Mouse (Mus musculus) neural tube, embryonic 15.5 days (tissue): Measurements from ENCODE around the gene Gna11. TPM values are rescaled to one million over a fixed set of nuclear protein-coding genes. Genes with fewer than 3 reads are reported as not detected.
A peak's percentile ranks its signal among the peaks of the same experiment; 100 is the strongest.

Experiments
- ATAC-seq: fragments of 200-750 bp; cut with Nextera tagmentation; 2 replicates; pipeline ENCODE4 v1.8.0; 2017; ENCODE audit warnings: mild to moderate bottlenecking, moderate TSS enrichment, moderate library complexity; ENCODE audit not compliant: low FRiP score
- H3K27ac ChIP-seq: fragments of 300-500 bp; sonication (generic); replicated peaks from 2 replicates; pipeline ENCODE4 v1.5.1; 2015; ENCODE audit warnings: mild to moderate bottlenecking, inconsistent platforms
- H3K27me3 ChIP-seq: fragments of 300-500 bp; sonication (generic); replicated peaks from 2 replicates; pipeline ENCODE4 v1.6.1; 2015; ENCODE audit warnings: inconsistent platforms
- H3K36me3 ChIP-seq: fragments of 300-500 bp; sonication (generic); 2 replicates; pipeline ENCODE4 v1.6.1; 2015; ENCODE audit warnings: inconsistent platforms
- H3K4me1 ChIP-seq: fragments of 300-500 bp; sonication (generic); 2 replicates; pipeline ENCODE4 v1.6.1; 2015; ENCODE audit warnings: inconsistent platforms
- H3K4me2 ChIP-seq: fragments of 300-500 bp; sonication (generic); 2 replicates; pipeline ENCODE4 v1.6.1; 2015; ENCODE audit warnings: inconsistent platforms, mild to moderate bottlenecking, moderate library complexity
- H3K4me3 ChIP-seq: fragments of 300-500 bp; sonication (generic); replicated peaks from 2 replicates; pipeline ENCODE4 v1.5.1; 2015; ENCODE audit warnings: mild to moderate bottlenecking, inconsistent platforms
- H3K9ac ChIP-seq: fragments of 300-500 bp; sonication (generic); replicated peaks from 2 replicates; pipeline ENCODE4 v1.6.1; 2015; ENCODE audit warnings: mild to moderate bottlenecking, inconsistent platforms
- H3K9me3 ChIP-seq: fragments of 300-500 bp; sonication (generic); replicated peaks from 2 replicates; pipeline ENCODE4 v1.6.1; 2016; ENCODE audit warnings: inconsistent platforms
- WGBS: fragments of 180-500 bp; shearing (Covaris S2); methylation state at CpG from one replicate; pipeline ENCODE4 v1.1.7; 2015; ENCODE audit warnings: mixed read lengths; 5-methylcytosine and 5-hydroxymethylcytosine counted together
- polyA plus RNA-seq: library from polyadenylated mRNA; unstranded; fragments of >200 nt; fragmentation: Nextera tagmentation; extraction: Ambion mirVana; gene quantifications from 2 replicates; pipeline ENCODE4 v1.2.1, GENCODE M21; 2015

The Gna11 gene
- polyA plus RNA-seq, 1 experiment from 2014 or later, result 91.1 TPM

- Histone ChIP-seq H3K27ac (no peak overlapping the region), H3K4me1 (peaks cover 38% of the 10 kb centered on the region), H3K4me3 (no peak overlapping the region), H3K36me3 (no peaks in the 10 kb centered on the region), H3K9me3 (no peaks in the 10 kb centered on the region), H3K9ac (no peak overlapping the region), H3K4me2 (no peak overlapping the region), H3K27me3 (peaks cover 6% of the 10 kb centered on the region; the same call in 1 of the 2 replicates)
- 87% methylated on average over 38 of the region's 38 CpGs for WGBS
- ATAC-seq, result no peak
Observed at GRCm38 (mm10) chr10:81498316-81499249, 46.4 kb downstream of the Gna11 start.

- WGBS, result 83% methylated on average over 17 of the region's 17 CpGs
- Histone ChIP-seq H3K4me1 (peaks cover 34% of the 10 kb centered on the region), H3K27me3 (no peaks in the 10 kb centered on the region), H3K4me2 (peak overlapping the region; percentile 97), H3K36me3 (peaks cover 7% of the 10 kb centered on the region), H3K9ac (peak overlapping the region; percentile 56), H3K9me3 (no peaks in the 10 kb centered on the region), H3K4me3 (peak overlapping the region; percentile 74), H3K27ac (peak overlapping the region; percentile 87; the same call in 1 of the 2 replicates)
- ATAC-seq, result no peak
Observed at GRCm38 (mm10) chr10:81497401-81498270, 47.4 kb downstream of the Gna11 start.

GRCm38 (mm10) chr10:81496969-81497368, 48.0 kb downstream of the Gna11 start:
- WGBS, result 34% methylated on average over 4 of the region's 4 CpGs
- ATAC-seq, result no peak
- no peaks in the 10 kb centered on the region for H3K27me3 ChIP-seq

GRCm38 (mm10) chr10:81496264-81496901, 48.6 kb downstream of the Gna11 start, which contains the start of gene Ncln:
Gene Ncln, minus strand, starts transcription at chr10:81496392.
- Histone ChIP-seq H3K27me3 (no peaks in the 10 kb centered on the region), H3K36me3 (peaks cover 20% of the 10 kb centered on the region), H3K4me1 (peaks cover 30% of the 10 kb centered on the region), H3K4me3 (peak within 1 kb of the TSS; percentile 74), H3K4me2 (peak within 1 kb of the TSS; percentile 97), H3K9me3 (no peaks in the 10 kb centered on the region), H3K27ac (peak within 1 kb of the TSS; percentile 87), H3K9ac (peak within 1 kb of the TSS; percentile 84)
- WGBS, result 0% methylated on average over 37 of the region's 45 CpGs
- ATAC-seq, result peak; percentile 96

More at GRCm38 (mm10) chr10:81496969-81497368, 48.0 kb downstream of the Gna11 start:
- Histone ChIP-seq H3K9ac (peak overlapping the region; percentile 56), H3K4me2 (peak overlapping the region; percentile 97), H3K4me1 (peaks cover 30% of the 10 kb centered on the region), H3K9me3 (no peaks in the 10 kb centered on the region), H3K4me3 (peak overlapping the region; percentile 74), H3K36me3 (peaks cover 14% of the 10 kb centered on the region), H3K27ac (peak overlapping the region; percentile 87)

- Histone ChIP-seq H3K4me2 (peak overlapping the region; percentile 97), H3K4me1 (peaks cover 30% of the 10 kb centered on the region), H3K27me3 (no peaks in the 10 kb centered on the region), H3K27ac (peak overlapping the region; percentile 87), H3K9me3 (no peaks in the 10 kb centered on the region), H3K4me3 (peak overlapping the region; percentile 74), H3K9ac (peak overlapping the region; percentile 84), H3K36me3 (peaks cover 26% of the 10 kb centered on the region)
- ATAC-seq, result peak; percentile 22
- WGBS, result 2% methylated on average over 41 of the region's 41 CpGs
Observed at GRCm38 (mm10) chr10:81495616-81496263, 49.2 kb downstream of the Gna11 start.

- H3K9ac ChIP-seq, result peak overlapping the region; percentile 84
- H3K27me3 ChIP-seq, result no peaks in the 10 kb centered on the region
- H3K4me1 ChIP-seq, result peaks cover 30% of the 10 kb centered on the region
- 79% methylated on average over 6 of the region's 6 CpGs for WGBS
- H3K36me3 ChIP-seq, result peaks cover 32% of the 10 kb centered on the region
- ATAC-seq, result no peak
- H3K4me3 ChIP-seq, result peak overlapping the region; percentile 74
- H3K27ac ChIP-seq, result no peak overlapping the region
- peak overlapping the region; percentile 97 for H3K4me2 ChIP-seq
- H3K9me3 ChIP-seq, result no peaks in the 10 kb centered on the region
Observed at GRCm38 (mm10) chr10:81495151-81495550, 49.8 kb downstream of the Gna11 start.

GRCm38 (mm10) chr10:81494260-81495041, 50.5 kb downstream of the Gna11 start:
- 84% methylated on average over 11 of the region's 11 CpGs for WGBS
- Histone ChIP-seq H3K27me3 (no peaks in the 10 kb centered on the region), H3K36me3 (peaks cover 39% of the 10 kb centered on the region), H3K9ac (peak overlapping the region; percentile 84), H3K9me3 (no peaks in the 10 kb centered on the region), H3K27ac (no peak overlapping the region), H3K4me1 (peaks cover 30% of the 10 kb centered on the region), H3K4me3 (peak overlapping the region; percentile 74), H3K4me2 (peak overlapping the region; percentile 97)
- no peak for ATAC-seq

- Histone ChIP-seq H3K27ac (no peak overlapping the region), H3K4me1 (peaks cover 30% of the 10 kb centered on the region), H3K4me2 (peak overlapping the region; percentile 97; the same call in 1 of the 2 replicates), H3K9ac (no peak overlapping the region), H3K9me3 (no peaks in the 10 kb centered on the region), H3K27me3 (no peaks in the 10 kb centered on the region), H3K4me3 (no peak overlapping the region), H3K36me3 (peaks cover 46% of the 10 kb centered on the region)
- no peak for ATAC-seq
- 91% methylated on average over 8 of the region's 8 CpGs for WGBS
Observed at GRCm38 (mm10) chr10:81493601-81494220, 51.3 kb downstream of the Gna11 start.

GRCm38 (mm10) chr10:81492606-81493240, 52.3 kb downstream of the Gna11 start:
- Histone ChIP-seq H3K4me3 (no peak overlapping the region), H3K36me3 (peaks cover 56% of the 10 kb centered on the region), H3K27me3 (no peaks in the 10 kb centered on the region), H3K4me2 (no peak overlapping the region), H3K4me1 (peaks cover 28% of the 10 kb centered on the region), H3K9me3 (no peaks in the 10 kb centered on the region), H3K27ac (no peak overlapping the region), H3K9ac (no peak overlapping the region)
- ATAC-seq, result no peak
- 91% methylated on average over 11 of the region's 11 CpGs for WGBS
